Mouse (Mus musculus): ENCODE measurements around the gene Naip1. TPM values are rescaled to one million over a fixed set of nuclear protein-coding genes. Genes with fewer than 3 reads are reported as not detected.

Naip1 gene
- under 1 TPM in 1 of 2 experiments, not detected in 1; 0.24 TPM for polyA plus RNA-seq (2017; shearing (Covaris generic))

GRCm38 (mm10) chr13:100452415-100453127 is at the start of gene Naip1:
Gene Naip1, minus strand, starts transcription at chr13:100452869.

GRCm38 (mm10) chr13:100492061-100492787 is 39.6 kb upstream of the Naip1 start, which contains the start of gene Gtf2h2:
Gene Gtf2h2, minus strand, starts transcription at chr13:100492579.

Other genes starting within 250 kb of the Naip1 start
- gene Naip5, start 206.5 kb downstream of the Naip1 start, polyA plus RNA-seq (2017; shearing (Covaris generic)) = 10 to 100 TPM in 1 of 2 experiments, 1 to 10 TPM in 1; 5.6 to 18.4 TPM
- 1 to 10 TPM; 2.1 to 3.6 TPM for gene Naip6, start 135.2 kb downstream of the Naip1 start, polyA plus RNA-seq (2017; shearing (Covaris generic))
- 10 to 100 TPM; 54.0 to 58.2 TPM for gene Gtf2h2, start 39.7 kb upstream of the Naip1 start, polyA plus RNA-seq (2017; shearing (Covaris generic))
- 1 to 10 TPM; 1.4 to 3.8 TPM for gene Ocln, start 99.8 kb upstream of the Naip1 start, polyA plus RNA-seq (2017; shearing (Covaris generic))
- 10 to 100 TPM in 1 of 2 experiments, 1 to 10 TPM in 1; 9.3 to 11.7 TPM for gene Marveld2, start 164.1 kb upstream of the Naip1 start, polyA plus RNA-seq (2017; shearing (Covaris generic))
- gene Ak6, start 198.1 kb upstream of the Naip1 start, polyA plus RNA-seq (2017; shearing (Covaris generic)) = 100 to 1,000 TPM; 100 to 126 TPM
- gene Rad17, start 198.2 kb upstream of the Naip1 start, polyA plus RNA-seq (2017; shearing (Covaris generic)) = 10 to 100 TPM; 24.5 to 30.6 TPM
- gene Taf9, start 198.7 kb upstream of the Naip1 start, polyA plus RNA-seq (2017; shearing (Covaris generic)) = 1 to 10 TPM; 2.8 to 6.3 TPM
- 10 to 100 TPM; 23.1 to 26.7 TPM for gene Ccdc125, start 216.8 kb upstream of the Naip1 start, polyA plus RNA-seq (2017; shearing (Covaris generic))